Mouse (Mus musculus): ENCODE measurements around the gene Ckmt2.

The Ckmt2 gene

DNA sequence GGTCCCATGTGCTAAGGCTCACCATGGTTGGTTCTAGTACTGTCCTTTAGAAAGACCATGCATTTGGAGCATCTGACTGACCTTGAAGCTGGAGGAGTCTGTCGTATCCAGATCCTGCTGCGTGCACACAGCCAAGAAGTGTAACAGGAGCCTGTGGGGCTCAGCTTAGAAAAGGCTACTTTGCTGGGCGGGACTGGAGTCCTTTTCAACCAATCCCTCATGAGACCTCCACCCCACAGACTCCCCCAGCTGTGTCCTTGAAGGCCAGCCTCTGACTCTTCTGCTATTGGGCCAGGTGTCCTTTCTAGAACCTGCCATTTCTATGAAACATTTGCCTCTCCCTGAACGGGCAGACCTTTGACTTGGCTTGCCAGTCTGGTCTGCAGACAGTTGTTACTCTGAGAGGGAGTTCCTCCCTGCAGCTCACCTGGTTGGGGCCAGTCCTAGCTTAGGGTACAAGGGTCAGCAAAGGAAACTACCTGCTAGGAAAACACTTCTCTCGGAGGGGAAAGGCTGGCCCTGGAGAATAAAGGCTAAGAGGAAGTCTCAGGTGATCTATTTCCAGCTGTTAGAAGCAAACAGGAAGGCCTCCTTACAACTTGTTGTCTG is at the start of gene Ckmt2:
Ckmt2 (minus strand) TSS at position 145 of the 609 bp plus-strand sequence.
- DNase-seq (ENCODE audit: low spot score): no peak

DNA sequence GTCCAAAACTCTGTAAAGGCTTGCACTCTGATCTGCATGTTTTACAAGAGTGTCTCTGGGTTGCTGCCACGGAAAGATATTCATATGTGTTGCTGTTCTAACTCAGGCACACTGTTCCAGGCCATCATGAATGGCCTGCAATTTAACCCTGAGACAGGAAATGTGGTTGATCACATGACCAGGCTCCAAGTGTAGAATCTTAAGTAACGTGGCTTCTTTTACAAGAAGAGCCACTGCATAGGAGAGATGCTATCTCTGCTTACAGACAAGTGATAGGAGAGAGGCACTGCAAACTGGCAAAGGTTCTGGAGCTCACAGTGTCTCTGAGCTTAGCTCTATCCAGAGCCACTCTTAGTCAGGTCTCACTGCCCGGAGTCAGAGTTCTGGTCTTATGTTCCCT is 44.3 kb upstream of the Ckmt2 start:
- DNase-seq (ENCODE audit: low spot score): no peak

DNA sequence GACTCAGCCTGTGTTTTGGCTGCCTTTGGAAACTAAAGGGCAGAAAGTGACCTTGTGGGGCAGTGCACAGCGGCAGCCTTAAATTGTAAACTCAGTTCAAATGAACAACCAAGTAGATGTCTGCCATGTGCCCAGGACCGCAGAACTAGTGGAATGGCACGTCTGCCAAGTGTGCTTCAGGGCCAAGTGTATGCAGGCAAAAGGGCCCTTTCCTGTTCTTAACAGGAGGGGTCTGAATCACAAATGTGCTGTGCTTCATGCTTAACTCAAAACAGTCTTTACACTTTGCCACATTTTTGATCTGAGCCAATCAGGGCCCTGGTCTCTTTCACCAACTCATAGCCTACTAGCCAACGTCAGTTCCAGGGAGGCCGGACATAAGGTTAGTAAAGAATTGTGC is 42.1 kb upstream of the Ckmt2 start:
- no peak for DNase-seq (ENCODE audit: low spot score)

DNA sequence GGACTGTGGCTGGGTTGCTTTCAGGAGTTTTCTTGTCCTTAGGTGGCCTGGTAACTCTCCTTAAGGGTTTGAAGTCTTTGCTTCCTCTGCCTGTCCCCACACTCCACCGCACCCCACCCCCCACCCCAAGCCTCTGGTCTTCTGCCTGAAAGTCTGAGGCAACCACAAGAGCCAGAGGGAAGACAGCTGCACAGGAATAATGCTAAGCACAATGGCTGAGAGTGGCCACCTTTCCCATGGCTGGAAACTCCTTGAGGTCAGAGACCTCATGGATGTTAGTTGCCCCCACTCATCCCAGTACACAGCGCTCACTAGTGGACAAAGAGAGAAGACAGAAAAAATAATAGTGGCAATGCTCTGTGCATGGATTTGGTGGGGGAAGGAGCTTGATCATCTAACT is 41.1 kb upstream of the Ckmt2 start:
- DNase-seq (ENCODE audit: low spot score): no peak

DNA sequence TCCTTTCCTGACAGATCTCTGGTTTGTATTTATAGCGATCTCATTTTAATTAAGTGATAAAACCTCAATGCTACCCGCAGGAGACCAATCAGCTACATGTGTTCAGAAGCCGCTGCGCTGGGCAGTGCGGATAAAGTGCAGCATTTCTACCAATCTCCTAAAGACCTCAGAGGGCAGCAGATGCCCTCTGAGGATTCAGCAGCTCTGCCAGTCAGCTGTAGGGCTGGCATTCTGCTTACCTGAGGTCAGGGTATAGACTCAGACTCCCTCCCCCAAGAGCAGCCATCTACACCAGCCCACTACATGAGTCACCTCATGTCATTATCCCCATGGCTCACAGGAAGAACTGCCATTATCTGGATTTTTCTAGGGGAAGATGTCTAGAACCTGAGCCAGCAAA is 39.6 kb upstream of the Ckmt2 start:
- no peak for DNase-seq (ENCODE audit: low spot score)

DNA sequence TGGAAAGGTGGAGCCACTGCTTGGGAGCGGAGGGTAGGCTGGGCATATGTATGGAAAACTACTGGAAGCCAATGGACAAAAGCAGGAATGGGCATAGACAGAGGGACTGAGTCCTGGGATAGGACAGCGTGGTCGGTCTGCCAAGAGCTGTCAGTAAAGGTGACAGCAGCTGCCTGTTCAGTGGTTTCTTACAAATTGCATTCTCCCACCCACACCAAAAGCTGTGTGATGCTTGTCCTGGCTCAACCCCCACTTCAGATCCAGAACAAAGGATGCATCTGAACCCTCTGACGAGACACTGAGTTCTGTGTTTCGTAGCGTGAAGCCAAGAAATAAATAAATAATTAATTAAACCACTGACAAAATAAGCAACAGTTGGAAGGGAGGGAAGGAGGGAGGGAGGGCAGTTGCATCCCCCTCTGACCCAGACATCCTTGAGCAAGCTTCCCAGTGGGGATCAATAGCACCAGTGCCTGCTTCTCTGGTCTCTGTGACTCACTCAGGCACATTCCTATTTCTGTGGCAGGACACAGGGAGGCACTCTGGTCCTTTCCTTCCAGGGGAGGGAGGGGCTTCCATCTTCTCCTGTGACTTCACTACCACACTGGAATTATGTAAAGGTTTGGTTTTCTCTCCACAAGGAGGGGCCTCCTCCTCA is 39.0 kb upstream of the Ckmt2 start:
- no peak for DNase-seq (ENCODE audit: low spot score)

DNA sequence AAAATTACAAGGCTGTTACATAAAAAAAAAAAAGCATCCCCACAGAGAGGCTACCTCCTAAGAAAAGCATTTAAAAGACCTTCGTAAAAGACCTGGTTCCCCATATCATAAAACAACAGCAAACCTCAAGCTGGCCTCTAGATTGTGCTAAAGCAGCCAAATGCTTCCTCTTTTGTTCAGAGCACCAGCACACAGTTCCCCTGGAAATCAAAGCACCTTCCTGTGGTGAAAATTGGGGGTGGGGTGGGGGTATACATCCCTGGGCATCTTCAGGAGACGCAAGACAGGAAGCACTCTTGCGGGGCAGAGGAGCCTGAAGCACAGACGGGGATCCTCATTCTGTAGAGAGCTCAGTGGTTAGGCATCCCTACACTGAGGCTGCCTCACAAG is 38.5 kb upstream of the Ckmt2 start:
- no peak for DNase-seq (ENCODE audit: low spot score)

DNA sequence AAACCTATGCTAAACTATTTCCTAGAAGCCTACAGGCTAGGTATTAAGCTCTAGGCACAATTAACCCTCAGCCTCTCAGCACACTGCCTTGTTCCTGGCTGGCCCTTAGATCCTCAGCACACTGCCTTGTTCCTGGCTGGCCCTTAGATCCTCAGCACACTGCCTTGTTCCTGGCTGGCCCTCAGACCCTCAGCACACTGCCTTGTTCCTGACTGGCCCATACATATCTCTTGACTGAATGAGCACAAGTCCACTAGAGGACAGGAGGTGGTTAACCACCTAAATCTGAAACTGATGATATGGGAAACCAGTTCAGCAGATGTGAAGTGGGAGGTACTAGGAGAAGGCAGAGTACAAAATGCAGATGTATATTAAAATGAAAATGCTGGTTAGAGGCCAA is 35.0 kb upstream of the Ckmt2 start:
- DNase-seq (ENCODE audit: low spot score): no peak

DNA sequence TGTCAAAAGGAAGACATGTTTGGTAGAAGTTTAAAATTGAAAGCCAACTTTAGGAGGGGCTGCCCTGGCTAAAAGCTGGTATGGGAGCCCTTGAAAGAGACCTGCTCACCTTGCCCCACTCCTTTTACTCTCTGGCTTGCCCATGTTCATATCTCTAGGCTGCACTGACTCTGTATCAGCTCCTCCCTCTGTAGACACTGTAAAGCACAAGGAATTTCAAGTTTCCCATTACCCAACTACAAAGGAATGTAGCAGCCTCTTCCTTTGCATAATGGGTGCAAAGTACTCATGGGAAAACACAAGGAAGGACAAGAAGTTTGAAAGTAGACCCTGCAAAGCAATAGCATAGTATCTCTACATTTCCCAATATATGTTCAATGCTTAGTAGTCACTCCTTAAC is 34.5 kb upstream of the Ckmt2 start:
- DNase-seq (ENCODE audit: low spot score): no peak

DNA sequence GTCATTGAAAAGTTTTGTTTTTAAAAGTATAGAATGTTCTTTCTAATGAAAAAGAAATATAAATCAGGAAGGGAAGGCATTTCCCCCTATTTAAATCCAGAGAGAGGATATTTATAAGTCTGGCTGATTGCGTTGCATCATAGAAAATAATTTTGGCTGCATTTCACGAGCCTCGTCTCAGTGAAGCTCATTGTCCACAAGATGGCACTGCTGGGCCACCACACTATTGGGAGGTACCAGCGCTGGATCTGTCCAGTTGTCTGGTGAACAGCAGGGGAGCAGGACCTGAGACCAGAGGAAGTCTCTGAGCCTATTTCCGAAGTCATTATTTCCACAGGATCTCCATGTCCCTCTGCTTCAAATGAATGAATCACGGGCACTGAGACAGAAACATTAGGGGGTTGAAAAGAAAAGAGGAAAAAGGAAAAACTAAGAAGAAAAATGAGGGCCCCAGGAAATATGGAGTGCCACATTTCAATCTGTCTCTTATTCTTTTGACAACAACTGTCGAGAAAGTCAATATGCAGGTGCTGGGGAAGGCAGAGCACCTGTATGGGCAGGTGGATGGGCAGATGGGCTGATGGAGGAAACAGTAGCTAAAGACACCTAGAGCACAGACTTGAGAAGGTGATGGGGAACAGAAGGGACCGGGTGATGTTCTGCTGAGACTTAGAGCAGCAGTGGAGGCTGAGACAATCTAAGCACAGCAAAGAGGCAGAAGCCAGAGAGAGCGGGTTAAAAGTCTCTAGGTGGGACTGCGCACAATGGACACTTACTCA is 31.7 kb upstream of the Ckmt2 start:
- DNase-seq (ENCODE audit: low spot score): peak; percentile 6

DNA sequence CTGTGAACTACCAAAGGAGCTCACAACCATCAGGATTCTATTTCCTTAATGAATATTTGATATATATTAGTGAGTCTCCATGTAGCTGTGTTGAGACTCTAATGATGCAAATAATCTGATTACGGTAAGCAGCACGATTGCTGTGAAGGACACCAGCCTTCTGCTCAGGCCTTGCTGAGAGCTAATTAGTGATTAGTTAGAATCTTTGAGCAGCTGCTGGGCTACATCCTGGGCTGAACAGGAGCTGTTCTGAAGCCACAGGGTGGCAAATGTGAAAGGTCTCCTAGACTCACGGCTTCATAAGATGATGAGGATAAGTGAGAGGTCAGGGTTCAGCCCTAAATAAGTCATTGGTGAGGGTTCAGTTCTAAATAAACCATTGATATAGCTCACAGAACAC is 29.7 kb upstream of the Ckmt2 start:
- no peak for DNase-seq (ENCODE audit: low spot score)

DNA sequence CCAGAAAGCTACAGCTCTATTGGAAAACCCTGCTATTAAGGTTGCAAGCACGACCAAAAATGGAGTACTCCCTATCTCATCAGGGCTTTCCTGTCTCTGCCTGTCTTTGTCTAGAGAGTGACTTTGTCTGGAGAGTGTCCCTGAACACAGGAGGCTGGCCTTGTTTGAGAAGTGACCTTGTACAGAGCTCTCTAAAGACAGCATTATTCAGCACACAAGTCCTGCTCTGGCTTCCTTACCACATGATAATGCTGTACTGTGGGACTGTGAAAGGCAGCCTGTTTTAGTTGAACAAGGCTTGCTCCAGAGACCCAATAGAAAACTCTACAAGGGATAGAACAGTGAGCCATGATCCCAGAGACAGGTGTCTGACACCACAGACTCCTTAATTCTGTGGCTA is 19.8 kb upstream of the Ckmt2 start:
- no peak for DNase-seq (ENCODE audit: low spot score)

DNA sequence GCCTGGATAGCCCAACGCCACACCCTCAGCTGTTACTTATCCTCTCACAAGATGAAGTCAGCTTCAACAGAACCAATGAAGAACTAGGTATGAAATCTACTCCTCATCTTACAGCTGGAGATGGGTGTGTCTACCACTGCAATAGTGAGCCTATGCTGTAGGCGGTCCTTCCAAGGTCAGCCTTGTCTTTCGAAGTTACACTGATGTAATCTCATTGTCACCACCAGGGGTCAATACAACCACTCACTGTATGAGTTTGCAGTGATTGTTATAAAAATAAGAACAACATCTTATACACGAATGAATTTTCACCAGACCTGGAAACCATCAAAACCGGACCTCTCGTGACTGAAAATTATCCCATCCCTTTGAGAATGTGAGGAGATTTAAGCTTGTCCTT is 16.4 kb upstream of the Ckmt2 start:
- no peak for DNase-seq (ENCODE audit: low spot score)

DNA sequence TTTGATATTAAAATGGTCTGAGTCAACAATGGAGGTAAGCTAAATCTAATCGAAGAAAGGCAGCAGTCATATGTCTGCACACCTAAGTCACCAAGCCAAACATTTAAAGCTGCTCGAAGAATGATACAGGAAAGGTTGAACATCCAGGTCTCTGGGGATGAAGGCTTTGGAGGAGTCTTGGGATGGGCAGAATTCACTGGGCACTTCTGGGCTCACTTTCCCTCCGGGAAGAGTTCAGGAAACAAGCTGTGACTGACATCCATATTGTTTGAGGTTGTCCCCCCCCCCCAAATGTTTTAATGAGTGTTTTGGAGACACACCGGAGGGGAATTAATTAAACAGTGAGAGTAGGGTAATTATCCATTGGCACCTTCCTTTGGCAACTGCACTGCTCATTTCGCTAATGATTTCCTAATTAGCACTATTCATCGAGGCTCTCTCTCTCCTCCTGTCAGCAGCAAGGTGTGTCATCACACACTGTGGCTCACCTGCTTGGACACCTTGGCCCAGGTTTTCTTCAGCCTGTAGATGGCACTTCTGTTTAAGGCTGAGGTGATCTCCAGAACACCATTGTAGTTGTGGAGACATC is 13.4 kb upstream of the Ckmt2 start:
- no peak for DNase-seq (ENCODE audit: low spot score)

DNA sequence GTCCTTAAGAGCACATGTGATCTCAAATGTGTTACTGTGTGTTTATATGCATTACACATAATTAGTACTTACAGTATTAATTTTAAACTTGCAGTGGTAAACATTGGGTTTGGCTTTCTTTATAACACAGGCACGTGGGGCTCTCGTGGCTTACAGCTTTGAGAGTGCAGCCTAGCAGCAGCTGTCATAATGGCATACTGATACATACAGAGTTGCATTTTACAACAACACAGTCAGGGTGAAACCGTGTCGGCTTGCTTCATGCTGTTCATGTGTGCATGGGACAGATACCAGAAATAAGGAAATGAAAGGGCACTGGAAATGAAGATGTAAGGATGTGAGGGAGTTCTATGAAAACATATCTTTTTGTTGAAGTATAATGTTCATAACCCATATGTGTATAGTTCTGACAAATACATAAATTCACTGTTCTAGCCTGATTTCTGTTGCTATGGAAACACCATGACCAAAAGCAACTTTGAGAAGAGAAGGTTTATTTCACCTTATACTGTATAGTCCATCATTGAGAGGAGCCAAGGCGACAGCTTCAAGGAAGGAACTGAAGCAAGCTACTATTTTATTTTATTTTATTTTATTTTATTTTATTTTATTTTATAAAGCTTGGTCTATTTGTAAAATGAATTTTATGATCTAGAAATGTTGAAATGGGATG is 8.2 kb upstream of the Ckmt2 start:
- DNase-seq (ENCODE audit: low spot score): no peak

DNA sequence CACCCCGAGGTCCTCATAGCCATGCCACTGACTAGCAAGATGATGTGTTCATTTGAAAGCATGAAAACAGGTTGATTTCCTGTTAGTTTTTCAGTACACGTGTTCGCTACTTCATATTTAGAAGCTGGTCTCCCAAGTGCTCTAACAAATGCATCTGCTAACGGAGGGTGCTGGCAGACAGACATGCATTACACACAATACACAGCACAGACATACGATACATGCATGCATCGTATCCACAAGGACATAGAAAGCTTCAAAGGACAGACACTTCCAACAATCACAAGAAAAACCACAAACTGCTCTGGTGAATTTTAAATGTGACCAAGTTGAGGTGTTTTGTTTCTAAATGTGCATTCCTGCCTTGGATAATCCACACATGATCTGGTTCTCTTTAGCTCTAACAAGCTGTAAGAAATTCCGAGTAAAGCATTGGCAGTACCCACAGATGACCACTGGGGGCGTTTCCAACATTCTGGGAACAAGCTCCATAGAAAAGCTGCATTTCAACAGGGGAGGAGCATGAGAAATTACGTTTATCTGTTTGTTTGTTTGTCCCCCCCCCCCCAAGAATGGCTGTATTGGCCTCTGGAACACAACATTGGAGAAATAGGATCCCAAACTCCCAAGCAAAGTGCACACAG is 5.3 kb upstream of the Ckmt2 start:
- no peak for DNase-seq (ENCODE audit: low spot score)

DNA sequence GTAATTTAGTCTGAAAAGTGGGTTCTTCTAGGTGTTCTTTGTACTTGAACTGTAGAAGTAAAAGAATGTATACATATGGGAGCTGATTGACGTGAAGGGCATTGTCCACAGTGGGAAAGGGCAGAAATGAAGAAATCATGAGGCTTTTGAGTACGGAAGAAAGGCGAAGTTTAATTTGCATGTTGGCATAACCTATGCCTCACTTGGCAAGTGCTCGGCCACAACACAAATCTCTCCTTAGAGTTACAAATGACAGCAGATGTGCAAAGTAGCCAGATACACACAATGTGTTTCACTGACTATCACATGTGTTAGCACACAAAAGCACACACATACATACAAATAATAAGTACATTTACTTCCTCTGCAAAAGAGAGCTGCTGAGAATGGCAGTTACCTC is 3.6 kb upstream of the Ckmt2 start:
- no peak for DNase-seq (ENCODE audit: low spot score)

DNA sequence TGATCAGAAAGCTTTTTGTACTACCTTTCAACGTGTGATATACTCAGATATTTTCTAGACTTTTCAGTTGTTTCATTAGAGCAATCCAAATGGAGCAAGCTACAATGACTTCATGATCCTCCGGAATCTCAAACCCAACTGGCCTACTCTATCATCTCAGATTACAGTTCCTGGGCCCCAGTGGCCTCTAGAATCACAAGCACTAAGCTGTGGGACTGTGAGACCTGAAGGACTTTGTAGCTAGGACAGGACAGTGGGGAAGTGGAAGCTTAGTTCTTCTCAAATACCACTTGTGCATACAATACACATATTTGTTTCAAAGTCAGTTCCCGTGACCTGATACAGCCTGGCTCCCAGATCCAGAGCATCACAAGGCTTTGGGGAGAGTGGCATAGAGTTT is 1.3 kb upstream of the Ckmt2 start:
- no peak for DNase-seq (ENCODE audit: low spot score)

DNA sequence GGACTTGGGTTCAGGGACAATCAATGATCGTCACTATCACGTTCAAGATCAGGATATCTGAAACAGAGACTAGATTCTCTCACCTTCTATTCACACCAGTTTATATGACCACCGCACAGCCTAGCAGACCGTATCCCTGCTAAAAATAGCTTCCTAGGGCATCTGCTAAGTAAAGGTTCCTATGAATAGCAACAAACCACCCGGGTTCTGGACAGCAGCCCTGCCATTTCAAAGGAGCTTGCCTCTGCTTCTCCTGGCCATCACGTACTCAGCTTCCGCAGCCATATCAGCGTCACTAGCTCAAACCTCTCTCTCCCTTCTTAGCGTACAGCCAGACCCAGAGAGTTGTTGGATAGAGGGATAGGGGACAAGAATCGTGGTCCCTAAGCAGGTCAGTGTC is 665 bp upstream of the Ckmt2 start:
- DNase-seq (ENCODE audit: low spot score): no peak

DNA sequence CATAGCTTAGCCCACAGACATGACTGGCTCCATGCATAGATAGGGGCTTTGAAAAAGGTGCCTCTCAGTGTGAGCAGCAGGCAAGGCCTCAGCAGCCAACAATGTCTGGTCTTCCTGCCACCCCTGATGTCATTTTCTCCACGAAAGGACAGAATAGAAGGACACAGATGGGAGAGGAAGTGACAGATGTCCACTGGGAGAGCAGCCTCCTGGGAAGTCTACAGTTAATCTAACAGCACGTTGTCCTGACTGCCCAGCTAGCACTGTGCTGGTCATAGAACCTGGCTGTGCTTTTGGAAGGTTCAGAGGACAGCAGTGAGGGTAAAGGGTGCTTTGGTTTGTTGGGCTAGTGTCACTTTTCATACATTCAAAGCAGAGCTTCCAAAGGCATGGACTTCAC is 1.1 kb downstream of the Ckmt2 start:
- DNase-seq (ENCODE audit: low spot score): no peak

DNA sequence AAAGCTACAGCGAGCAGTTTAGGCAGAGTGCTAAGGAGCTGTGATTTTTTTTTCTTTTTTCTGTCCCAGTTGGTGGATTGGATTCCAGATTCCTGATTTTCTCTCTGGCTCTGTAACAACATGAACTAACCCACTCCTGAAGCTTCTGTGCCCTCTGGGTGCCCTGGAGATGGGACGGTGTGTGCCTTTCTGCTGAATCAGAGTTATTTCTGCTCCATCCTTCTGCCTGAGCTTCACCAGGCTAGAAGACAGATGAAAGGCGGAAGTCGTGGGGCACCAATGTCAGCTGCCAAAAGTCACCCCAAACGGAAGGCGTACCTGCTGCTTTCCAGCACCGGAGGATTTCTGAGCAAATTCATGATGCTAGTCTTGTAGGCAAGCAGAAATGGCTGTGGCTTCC is 2.1 kb downstream of the Ckmt2 start:
- no peak for DNase-seq (ENCODE audit: low spot score)

DNA sequence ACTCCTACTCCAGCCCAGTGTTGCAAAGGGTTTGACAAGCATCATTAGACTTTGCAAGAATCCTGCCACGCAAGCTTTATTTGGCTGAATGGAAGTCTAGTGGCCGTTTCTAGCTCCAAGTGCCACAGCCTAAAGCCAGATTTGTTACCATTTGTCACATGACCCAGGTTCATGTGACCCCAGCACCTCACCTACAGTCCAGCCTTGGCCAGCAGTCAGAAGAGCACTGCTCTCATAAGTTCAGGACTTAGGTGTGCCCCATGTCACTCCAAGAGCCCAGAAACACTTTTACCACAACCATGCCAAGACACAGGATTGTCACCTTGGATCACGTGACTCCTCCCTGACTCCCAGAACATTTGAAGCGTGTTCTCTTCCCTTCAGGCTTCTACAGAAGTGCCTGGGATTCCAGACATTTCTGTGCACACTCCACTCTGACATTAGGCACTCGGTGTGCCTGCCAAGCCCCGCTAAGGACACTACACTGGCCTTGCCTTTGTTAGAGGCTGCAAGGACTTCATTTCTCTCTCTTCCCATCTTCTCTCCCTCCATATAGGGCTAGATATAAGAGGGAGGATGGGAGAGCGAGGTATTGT is 2.9 kb downstream of the Ckmt2 start:
- no peak for DNase-seq (ENCODE audit: low spot score)
